Mouse (Mus musculus) common myeloid progenitor, adult 5-6 weeks (primary cell): ENCODE measurements at regions not wholly inside any gene's neighbourhood (a gene's known extent, or its start where the extent isn't known, plus 50 kb on each side); places are given as distances from the start of the nearest gene placed in this dataset.

Source experiments
- ATAC-seq: replicated peaks from 2 replicates; pipeline ENCODE4 v1.8.0; 2016; ENCODE audit warnings: low read depth, mild to moderate bottlenecking, moderate TSS enrichment, inconsistent platforms; ENCODE audit not compliant: poor library complexity, severe bottlenecking

- no peak for ATAC-seq
These were observed 233.1 kb downstream of the H2al1j start for GRCm38 (mm10) chrX:11560550-11561276.

GRCm38 (mm10) chrX:11565888-11566287 lies 238.3 kb downstream of the H2al1j start:
- no peak for ATAC-seq

- ATAC-seq, result no peak
These were observed 240.2 kb downstream of the H2al1j start for GRCm38 (mm10) chrX:11567827-11568226.

GRCm38 (mm10) chrX:11568262-11568661 lies 240.6 kb downstream of the H2al1j start:
- ATAC-seq, result no peak

- no peak for ATAC-seq
These were observed 246.7 kb downstream of the H2al1j start for GRCm38 (mm10) chrX:11574354-11574753.

GRCm38 (mm10) chrX:11575571-11575970 lies 247.9 kb downstream of the H2al1j start:
- ATAC-seq, result no peak

- no peak for ATAC-seq
These were observed 248.7 kb downstream of the H2al1j start for GRCm38 (mm10) chrX:11576287-11576686.

GRCm38 (mm10) chrX:11577294-11577693 lies 249.7 kb downstream of the H2al1j start:
- no peak for ATAC-seq

- no peak for ATAC-seq
These were observed 257.7 kb downstream of the H2al1j start for GRCm38 (mm10) chrX:11585353-11585752.

GRCm38 (mm10) chrX:11591391-11592187 lies 264.0 kb downstream of the H2al1j start:
- no peak for ATAC-seq

GRCm38 (mm10) chrX:11594542-11594941 lies 266.9 kb downstream of the H2al1j start:
- ATAC-seq, result 0 out of 2 replicates have a peak, but pooled peaks have one; percentile 25

- no peak for ATAC-seq
These were observed 269.9 kb downstream of the H2al1j start for GRCm38 (mm10) chrX:11597548-11597947.

GRCm38 (mm10) chrX:11614237-11614636 lies 286.6 kb downstream of the H2al1j start:
- peak; percentile 80 for ATAC-seq

GRCm38 (mm10) chrX:11621045-11621763 lies 293.6 kb downstream of the H2al1j start:
- no peak for ATAC-seq

- no peak for ATAC-seq
These were observed 298.8 kb downstream of the H2al1j start for GRCm38 (mm10) chrX:11626274-11626878.

GRCm38 (mm10) chrX:11629362-11629761 lies 301.7 kb downstream of the H2al1j start:
- no peak for ATAC-seq

GRCm38 (mm10) chrX:11629906-11630305 lies 302.3 kb downstream of the H2al1j start:
- ATAC-seq, result peak; percentile 57

- ATAC-seq, result peak; percentile 62
These were observed 303.7 kb downstream of the H2al1j start for GRCm38 (mm10) chrX:11631186-11631913.

GRCm38 (mm10) chrX:11632011-11632410 lies 304.4 kb downstream of the H2al1j start:
- 0 out of 2 replicates have a peak, but pooled peaks have one; percentile 15 for ATAC-seq

GRCm38 (mm10) chrX:11633823-11634222 lies 306.2 kb downstream of the H2al1j start:
- ATAC-seq, result no peak
